Mouse (Mus musculus) left cerebral cortex, postnatal 36 days (tissue): Measurements from ENCODE around the gene Capn1. TPM values are rescaled to one million over a fixed set of nuclear protein-coding genes. Genes with fewer than 3 reads are reported as not detected.

Experiments
- microRNA-seq: library from miRNA; unstranded; fragments of <30 nt; microRNA quantifications from one replicate; pipeline ENCODE4 v1.2.0, GENCODE M21; 2022
- total RNA-seq, 2 experiments: library from RNA; stranded (reverse); gene quantifications; 2 replicates each; pipeline ENCODE4 v1.2.3; 2021

Capn1 gene
- total RNA-seq, 2 experiments from 2014 or later, result 19.6 to 20.9 TPM

Small RNA genes lying within 50 kb of the gene (microRNA-seq; reads per million reads assigned to microRNA genes)
- gene Mir6988, result 2.8 reads per million, percentile 5 among the genes with 10 or more reads in this experiment

Other genes starting within 250 kb of the Capn1 start
- 10 to 100 TPM; 90.5 to 98.8 TPM for gene Scyl1, start 244.5 kb downstream of the Capn1 start, total RNA-seq
- gene Frmd8, start 140.6 kb downstream of the Capn1 start, total RNA-seq, result 10 to 100 TPM; 11.6 to 13.3 TPM
- 1 to 10 TPM; 3.0 to 4.1 TPM for gene Slc25a45, start 138.1 kb downstream of the Capn1 start, total RNA-seq
- 1 to 10 TPM; 4.3 to 4.5 TPM for gene Tigd3, start 121.7 kb downstream of the Capn1 start, total RNA-seq
- gene Dpf2, start 102.9 kb downstream of the Capn1 start, total RNA-seq, result 10 to 100 TPM; 77.5 to 96.5 TPM
- 1 to 10 TPM; 5.5 to 8.3 TPM for gene Cdc42ep2, start 91.1 kb downstream of the Capn1 start, total RNA-seq
- 1 to 10 TPM; 4.6 to 5.5 TPM for gene Pola2, start 51.7 kb downstream of the Capn1 start, total RNA-seq
- not detected for gene Slc22a20, start 29.8 kb downstream of the Capn1 start, total RNA-seq
- 10 to 100 TPM; 40.8 to 51.8 TPM for gene Syvn1, start 30.7 kb upstream of the Capn1 start, total RNA-seq
- 10 to 100 TPM; 40.5 to 45.1 TPM for gene Mrpl49, start 41.9 kb upstream of the Capn1 start, total RNA-seq
- gene Fau, start 41.9 kb upstream of the Capn1 start, total RNA-seq, result 100 to 1,000 TPM; 637 to 694 TPM
- 10 to 100 TPM; 35.5 to 40.7 TPM for gene Znhit2, start 45.3 kb upstream of the Capn1 start, total RNA-seq
- 10 to 100 TPM; 28.2 to 29.1 TPM for gene Tm7sf2, start 52.5 kb upstream of the Capn1 start, total RNA-seq
- 10 to 100 TPM; 83.9 to 87.0 TPM for gene Vps51, start 61.3 kb upstream of the Capn1 start, total RNA-seq
- gene Tmem262, start 64.1 kb upstream of the Capn1 start, total RNA-seq, result not detected
- under 1 TPM; 0.72 to 0.84 TPM for gene Gm28374, start 66.4 kb upstream of the Capn1 start, total RNA-seq
- 10 to 100 TPM; 36.9 to 41.3 TPM for gene Zfpl1, start 69.1 kb upstream of the Capn1 start, total RNA-seq
- not detected for gene Cdca5, start 69.1 kb upstream of the Capn1 start, total RNA-seq
- gene AC131692.1, start 78.5 kb upstream of the Capn1 start, total RNA-seq, result not detected
- gene Naaladl1, start 89.9 kb upstream of the Capn1 start, total RNA-seq, result under 1 TPM in 1 of 2 experiments, not detected in 1; 0.20 TPM
- gene Sac3d1, start 102.8 kb upstream of the Capn1 start, total RNA-seq, result 10 to 100 TPM; 18.3 to 27.5 TPM
- 10 to 100 TPM; 43.7 to 43.8 TPM for gene Snx15, start 112.4 kb upstream of the Capn1 start, total RNA-seq
- under 1 TPM; 0.30 to 0.72 TPM for gene Batf2, start 125.1 kb upstream of the Capn1 start, total RNA-seq
- 10 to 100 TPM; 73.3 to 87.5 TPM for gene Arl2, start 125.7 kb upstream of the Capn1 start, total RNA-seq
- under 1 TPM in 1 of 2 experiments, not detected in 1; 0.32 TPM for gene Majin, start 168.5 kb upstream of the Capn1 start, total RNA-seq
- gene Gpha2, start 210.5 kb upstream of the Capn1 start, total RNA-seq, result not detected
- 100 to 1,000 TPM; 160 to 173 TPM for gene Ppp2r5b, start 220.0 kb upstream of the Capn1 start, total RNA-seq
- gene Atg2a, start 225.8 kb upstream of the Capn1 start, total RNA-seq, result 10 to 100 TPM; 32.3 to 39.4 TPM